Mouse (Mus musculus) frontal cortex, postnatal 14 days (tissue): Measurements from ENCODE around the gene Zfp296.
"Not testable (repeated sequence)": the region's sequence is repeated elsewhere in the genome, so short reads cannot be mapped to it uniquely, and the experiment has no call there.

Experiments used
- DNase-seq, 2 experiments: peaks; one replicate each; pipeline ENCODE4 v3.0.0; 2022; ENCODE audit warnings: low spot score in 2 of 2

Zfp296 gene

DNA sequence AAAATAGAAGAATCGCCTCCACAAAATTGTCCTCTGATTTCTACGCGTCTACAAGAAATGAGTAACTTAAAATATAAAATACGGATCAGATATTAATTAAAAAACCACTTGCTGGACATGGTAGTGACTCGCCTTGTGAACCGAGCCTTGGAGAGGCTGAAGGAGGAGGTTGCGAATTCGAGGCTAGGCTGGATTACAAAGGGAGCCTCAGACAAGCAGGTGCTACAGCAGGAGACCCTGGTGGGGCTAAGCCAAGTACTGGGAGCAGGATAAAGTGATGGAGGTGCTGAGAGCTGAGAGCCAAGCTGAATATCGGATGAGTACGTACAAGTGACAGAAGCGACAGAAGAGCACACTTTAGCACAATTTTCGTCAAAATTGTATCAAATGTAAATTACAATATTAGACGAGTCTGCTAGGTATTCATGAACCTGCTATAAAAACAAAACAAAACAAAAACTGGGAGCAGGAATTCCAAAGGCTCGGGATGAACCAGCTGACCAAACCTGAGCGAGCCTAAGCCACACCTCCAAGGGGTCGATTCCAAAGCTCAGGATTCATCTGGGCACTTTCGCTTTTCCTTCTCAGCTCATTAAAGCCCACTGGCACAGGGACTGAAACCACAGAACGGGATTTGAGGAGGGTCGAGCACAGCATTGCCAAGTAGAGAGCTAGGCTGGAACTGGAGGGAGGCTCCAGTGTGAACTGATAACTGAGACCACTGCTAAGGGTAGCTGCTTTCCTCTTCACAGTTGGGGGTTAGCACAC lies 14.3 kb upstream of the Zfp296 start, which contains the start of gene Ppp1r37:
Gene Ppp1r37, minus strand, starts transcription at position 434 of the 768 bp plus-strand sequence.
- DNase-seq = no peak

- no peak for DNase-seq
These were observed 13.2 kb upstream of the Zfp296 start for GRCm38 (mm10) chr7:19563884-19564283.

- DNase-seq = no peak
These were observed 12.6 kb upstream of the Zfp296 start for GRCm38 (mm10) chr7:19564455-19564854.

DNA sequence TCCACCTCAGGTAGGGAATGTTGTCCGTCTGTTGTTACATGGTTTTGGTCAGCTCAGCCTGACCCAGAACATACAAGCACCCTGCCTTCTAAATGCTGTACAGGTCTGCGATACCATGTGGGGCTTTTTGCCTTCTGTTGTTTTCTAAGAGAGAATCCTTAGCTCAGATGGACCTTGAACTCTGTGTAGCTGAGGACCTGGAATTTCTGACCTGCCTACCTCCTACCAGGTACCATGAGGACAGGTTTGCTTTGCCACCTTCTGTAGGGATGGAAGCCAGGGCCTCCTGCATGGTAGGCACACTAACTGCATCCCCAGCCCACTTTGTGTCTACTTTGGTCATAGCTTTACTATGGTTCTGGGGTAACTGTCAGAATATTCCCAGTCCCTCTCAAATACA lies 11.3 kb upstream of the Zfp296 start:
- DNase-seq = no peak

GRCm38 (mm10) chr7:19567426-19567825 lies 9.7 kb upstream of the Zfp296 start:
- no peak for DNase-seq

- DNase-seq = no peak
These were observed 7.4 kb upstream of the Zfp296 start for GRCm38 (mm10) chr7:19569647-19570046.

- DNase-seq = peak; percentile 52 to 59
These were observed 3.9 kb upstream of the Zfp296 start for GRCm38 (mm10) chr7:19572926-19573775.

DNA sequence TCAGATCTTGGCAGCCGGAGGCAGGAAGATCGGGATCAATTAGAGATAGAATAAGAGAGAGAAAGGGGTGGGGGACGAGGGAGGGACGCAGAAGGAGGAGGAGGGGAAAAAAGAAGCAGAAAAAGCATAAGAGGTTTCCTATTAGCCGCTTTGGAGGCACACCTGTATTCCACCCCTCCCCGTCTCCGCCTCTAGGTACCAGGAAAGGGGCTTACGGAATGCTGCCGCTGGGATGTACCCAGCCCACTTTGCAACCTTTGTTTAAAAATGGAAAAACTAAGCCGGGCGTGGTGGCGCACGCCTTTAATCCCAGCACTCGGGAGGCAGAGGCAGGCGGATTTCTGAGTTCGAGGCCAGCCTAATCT lies 3.3 kb upstream of the Zfp296 start:
- no peak for DNase-seq

DNA sequence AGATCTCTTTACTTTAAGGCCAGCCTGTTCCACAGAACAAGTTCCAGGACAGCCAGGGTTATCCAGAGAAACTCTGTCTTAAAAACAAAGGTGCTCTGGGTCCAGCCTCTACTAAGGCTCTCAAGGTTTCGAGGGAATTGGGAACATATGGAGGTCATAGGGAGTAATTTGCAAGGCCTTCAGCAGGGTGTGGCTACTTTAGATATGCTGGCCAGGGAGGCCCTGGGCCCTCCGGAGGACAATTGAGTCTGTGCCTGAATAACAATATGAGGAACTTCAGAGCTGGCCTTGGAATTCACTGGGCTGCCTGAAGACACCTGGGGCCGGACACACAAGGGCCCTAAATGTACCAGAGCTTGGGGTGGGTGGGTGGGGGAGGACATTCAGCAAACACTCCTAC lies 1.5 kb upstream of the Zfp296 start:
- no peak for DNase-seq

DNA sequence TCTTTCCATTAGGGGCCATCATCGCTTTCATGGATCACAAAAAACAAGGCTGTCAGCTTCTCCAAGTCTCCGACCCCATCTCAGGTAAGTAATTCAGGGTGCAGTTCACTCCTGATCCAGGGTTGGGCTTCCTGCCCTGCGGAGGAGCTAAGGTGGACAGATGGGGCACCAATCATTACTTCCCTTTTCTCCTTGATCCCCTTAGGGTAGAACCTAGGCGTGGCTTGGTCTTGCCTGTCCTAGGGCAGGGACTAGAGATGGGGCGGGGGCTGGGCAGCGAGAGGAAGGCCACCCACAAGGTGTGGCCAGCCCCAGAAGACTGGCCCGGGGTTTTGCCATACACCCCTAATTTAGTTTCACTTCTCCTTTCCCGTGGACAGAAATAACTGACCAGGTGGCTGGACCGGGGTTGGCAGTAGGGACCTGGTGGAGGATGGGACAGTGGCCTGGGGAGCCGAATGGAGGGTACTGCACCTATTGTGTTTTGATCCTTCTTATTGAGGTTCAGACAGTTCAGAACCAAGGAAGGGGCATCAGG lies 859 bp downstream of the Zfp296 start:
- DNase-seq = no peak

GRCm38 (mm10) chr7:19578436-19578835 lies 1.3 kb downstream of the Zfp296 start:
- DNase-seq = no peak

- DNase-seq = no peak
These were observed 2.7 kb downstream of the Zfp296 start for GRCm38 (mm10) chr7:19579751-19580150.

DNA sequence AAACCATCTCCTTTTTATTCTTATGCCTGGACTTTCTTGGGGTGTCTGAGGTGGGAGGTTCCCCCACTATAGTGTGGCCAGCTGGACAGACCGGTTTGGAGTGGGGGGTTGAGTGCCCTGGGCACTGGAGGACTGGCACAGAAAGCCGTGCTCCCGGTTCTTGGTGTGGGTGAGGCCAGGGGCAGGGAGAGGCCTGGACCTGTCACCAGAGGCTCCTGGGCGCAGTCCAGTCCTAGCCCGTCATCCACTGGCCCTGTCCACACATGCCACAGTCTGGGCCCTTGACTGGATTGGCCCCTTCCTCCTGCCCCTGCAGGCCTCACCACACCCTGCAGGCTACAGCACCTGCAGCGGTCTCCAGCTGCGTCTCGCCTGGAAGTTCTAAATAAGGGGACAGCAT lies 3.5 kb downstream of the Zfp296 start:
- DNase-seq = no peak

DNA sequence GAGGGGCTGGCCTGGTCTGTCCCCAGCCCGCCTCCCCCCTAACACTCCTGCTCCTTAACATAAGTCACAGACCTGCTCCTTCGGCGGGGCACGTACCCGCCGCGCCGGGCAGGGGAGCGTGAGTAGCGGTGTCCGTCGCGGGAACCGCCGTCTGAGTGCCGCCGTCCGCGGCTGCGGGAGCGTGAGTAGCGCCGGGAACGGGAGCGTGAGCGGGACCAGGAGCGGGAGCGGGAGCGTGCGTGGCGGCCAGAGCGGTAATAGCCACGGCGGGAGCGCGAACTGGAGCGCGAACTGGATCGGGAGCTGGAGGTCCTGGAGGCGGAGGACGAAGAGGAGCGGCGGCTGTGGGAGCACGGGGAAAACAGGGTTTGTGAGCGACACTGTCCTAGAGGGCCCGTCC lies 9.2 kb downstream of the Zfp296 start:
- DNase-seq = no peak

GRCm38 (mm10) chr7:19589207-19589606 lies 12.1 kb downstream of the Zfp296 start:
- no peak for DNase-seq

GRCm38 (mm10) chr7:19589917-19590316 lies 12.8 kb downstream of the Zfp296 start:
- DNase-seq = peak; percentile 43 to 50

- DNase-seq = no peak
These were observed 16.1 kb downstream of the Zfp296 start for GRCm38 (mm10) chr7:19593061-19593730.

DNA sequence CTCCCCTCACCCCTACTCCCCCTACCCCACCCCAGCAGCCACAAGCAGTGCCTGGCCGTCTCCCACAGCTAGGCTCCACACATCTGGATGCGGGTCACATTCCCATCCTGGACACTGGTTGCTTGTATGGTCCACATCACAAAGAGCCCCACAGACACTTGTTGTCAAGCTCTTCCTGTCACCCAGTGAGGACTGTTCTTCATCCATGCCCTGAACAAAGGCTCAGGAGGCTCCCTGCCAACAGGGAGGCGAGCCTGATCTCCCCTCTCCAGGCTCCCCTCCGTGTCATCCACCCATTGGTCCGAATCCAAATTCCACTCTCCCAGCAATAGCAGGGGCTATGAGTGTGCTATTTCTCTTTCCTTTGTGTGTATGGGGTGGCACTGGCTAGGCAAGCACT lies 23.5 kb downstream of the Zfp296 start:
- DNase-seq = no peak

GRCm38 (mm10) chr7:19603055-19603454 lies 26.0 kb downstream of the Zfp296 start:
- DNase-seq = no peak

DNA sequence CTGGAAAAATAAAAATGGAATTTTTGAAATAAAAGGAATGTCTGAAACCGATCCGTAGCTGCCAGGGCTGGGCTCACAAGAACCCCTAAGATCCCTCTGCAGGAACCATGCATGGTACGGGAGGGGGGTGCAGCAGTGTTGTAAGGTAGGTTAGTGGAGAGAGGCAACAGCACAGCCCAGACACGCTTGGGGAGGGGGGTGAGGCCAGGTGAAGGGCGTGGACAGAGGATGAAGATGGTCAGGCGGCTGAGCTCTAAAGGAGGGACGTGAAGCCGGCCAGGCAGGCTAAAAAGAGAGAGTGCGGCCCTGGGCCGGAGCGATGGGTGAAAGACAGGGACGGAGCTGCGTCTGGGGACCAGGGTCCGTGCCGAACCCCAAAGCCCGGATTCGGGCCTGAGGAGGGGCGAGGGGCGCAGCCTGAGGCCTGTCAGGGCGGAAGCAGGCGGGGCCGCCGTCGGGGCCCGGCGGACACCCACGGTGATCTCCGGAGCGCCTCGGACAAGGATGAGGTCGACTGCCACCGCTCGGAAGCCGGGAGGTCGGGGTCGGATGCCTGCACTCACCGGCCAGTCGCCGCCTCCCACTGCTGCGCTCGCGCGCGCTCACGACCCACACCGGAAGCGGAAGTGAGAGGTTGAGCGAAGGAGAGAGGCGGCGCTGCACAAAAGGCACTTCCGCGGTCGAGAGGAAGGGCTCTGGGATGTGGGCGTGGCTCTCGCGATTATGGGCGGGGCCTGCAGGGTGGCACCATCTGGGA lies 26.9 kb downstream of the Zfp296 start, which contains the start of gene Clasrp:
Gene Clasrp, minus strand, starts transcription at position 638 of the 757 bp plus-strand sequence.
- DNase-seq = peak; percentile 90 to 94

DNA sequence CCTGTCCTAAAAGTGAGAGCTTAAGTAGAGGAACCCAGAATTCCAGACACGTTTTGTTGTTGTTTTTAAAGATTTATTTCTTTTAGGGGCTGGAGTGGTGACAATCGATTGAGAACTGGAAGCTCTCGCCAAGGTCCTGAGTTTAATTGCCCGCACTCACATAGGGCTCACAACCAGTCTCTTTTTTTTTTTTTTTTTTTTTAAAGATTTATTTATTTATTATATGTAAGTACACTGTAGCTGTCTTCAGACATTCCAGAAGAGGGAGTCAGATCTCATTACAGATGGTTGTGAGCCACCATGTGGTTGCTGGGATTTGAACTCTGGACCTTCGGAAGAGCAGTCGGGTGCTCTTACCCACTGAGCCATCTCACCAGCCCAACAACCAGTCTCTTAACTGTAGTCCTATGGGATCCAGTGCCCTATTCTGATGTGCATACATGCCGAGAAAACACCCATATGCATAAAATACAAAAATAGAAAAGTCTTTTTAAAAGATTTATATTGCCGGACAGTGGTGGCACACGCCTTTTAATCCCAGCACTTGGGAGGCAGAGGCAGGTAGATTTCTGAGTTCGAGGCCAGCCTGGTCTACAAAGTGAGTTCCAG lies 27.6 kb downstream of the Zfp296 start:
- DNase-seq = not testable (repeated sequence)
